Mouse (Mus musculus): ENCODE measurements at regions not wholly inside any gene's neighbourhood (a gene's known extent, or its start where the extent isn't known, plus 50 kb on each side); places are given as distances from the start of the nearest gene placed in this dataset.

- H3K4me3 ChIP-seq (ENCODE audit: control insufficient read depth, insufficient read depth, low read length), result no peak overlapping the region
- no peak for DNase-seq
- no peaks in the 10 kb centered on the region for H3K4me1 ChIP-seq (replicated peaks; ENCODE audit: control insufficient read depth, insufficient read depth, low read length)
- TF ChIP-seq CTCF (IDR thresholded peaks at IDR 0.05; ENCODE audit: borderline replicate concordance, control insufficient read depth, extremely low read depth, insufficient read depth, low read length, poor library complexity) (no peak), POLR2A (IDR thresholded peaks at IDR 0.05; ENCODE audit: control insufficient read depth, extremely low read depth, insufficient read depth, low read length, poor library complexity) (no peak)
- no peaks in the 10 kb centered on the region for H3K36me3 ChIP-seq (ENCODE audit: control insufficient read depth, insufficient read depth, low read length)
- 97% methylated on average over 2 of the region's 2 CpGs for WGBS
- no peaks in the 10 kb centered on the region for H3K27me3 ChIP-seq (ENCODE audit: control insufficient read depth, insufficient read depth, low read length)
- H3K27ac ChIP-seq (ENCODE audit: control insufficient read depth, insufficient read depth, low read length), result no peak overlapping the region
Observed at GRCm38 (mm10) chr7:75063816-75064215, 245.2 kb downstream of the Sv2b start.

GRCm38 (mm10) chr7:75050231-75050630, 258.8 kb downstream of the Sv2b start:
- no peaks in the 10 kb centered on the region for H3K4me1 ChIP-seq (replicated peaks; ENCODE audit: control insufficient read depth, insufficient read depth, low read length)
- no peaks in the 10 kb centered on the region for H3K27me3 ChIP-seq (ENCODE audit: control insufficient read depth, insufficient read depth, low read length)
- H3K27ac ChIP-seq (ENCODE audit: control insufficient read depth, insufficient read depth, low read length), result no peak overlapping the region
- no peak overlapping the region for H3K4me3 ChIP-seq (ENCODE audit: control insufficient read depth, insufficient read depth, low read length)
- no peak for TF ChIP-seq CTCF (IDR thresholded peaks at IDR 0.05; ENCODE audit: borderline replicate concordance, control insufficient read depth, extremely low read depth, insufficient read depth, low read length, poor library complexity)
- no peak for TF ChIP-seq POLR2A (IDR thresholded peaks at IDR 0.05; ENCODE audit: control insufficient read depth, extremely low read depth, insufficient read depth, low read length, poor library complexity)
- no peaks in the 10 kb centered on the region for H3K36me3 ChIP-seq (ENCODE audit: control insufficient read depth, insufficient read depth, low read length)
- DNase-seq, result no peak
- 67% methylated on average over 1 of the region's 1 CpGs for WGBS

- no peak for DNase-seq
Observed at GRCm38 (mm10) chr7:75049751-75050150, 259.3 kb downstream of the Sv2b start.

GRCm38 (mm10) chr7:75048822-75049221, 260.2 kb downstream of the Sv2b start:
- Histone ChIP-seq H3K27me3 (ENCODE audit: control insufficient read depth, insufficient read depth, low read length) (no peaks in the 10 kb centered on the region), H3K27ac (ENCODE audit: control insufficient read depth, insufficient read depth, low read length) (no peak overlapping the region), H3K4me1 (replicated peaks; ENCODE audit: control insufficient read depth, insufficient read depth, low read length) (no peaks in the 10 kb centered on the region), H3K4me3 (ENCODE audit: control insufficient read depth, insufficient read depth, low read length) (no peak overlapping the region), H3K36me3 (ENCODE audit: control insufficient read depth, insufficient read depth, low read length) (no peaks in the 10 kb centered on the region)
- 88% methylated on average over 2 of the region's 2 CpGs for WGBS
- DNase-seq, result no peak
- no peak for TF ChIP-seq CTCF (IDR thresholded peaks at IDR 0.05; ENCODE audit: borderline replicate concordance, control insufficient read depth, extremely low read depth, insufficient read depth, low read length, poor library complexity)

More at GRCm38 (mm10) chr7:75049751-75050150, 259.3 kb downstream of the Sv2b start:
- 54% methylated on average over 5 of the region's 5 CpGs for WGBS
- no peaks in the 10 kb centered on the region for H3K27me3 ChIP-seq (ENCODE audit: control insufficient read depth, insufficient read depth, low read length)
- H3K4me3 ChIP-seq (ENCODE audit: control insufficient read depth, insufficient read depth, low read length), result no peak overlapping the region
- H3K4me1 ChIP-seq (replicated peaks; ENCODE audit: control insufficient read depth, insufficient read depth, low read length), result no peaks in the 10 kb centered on the region
- H3K36me3 ChIP-seq (ENCODE audit: control insufficient read depth, insufficient read depth, low read length), result no peaks in the 10 kb centered on the region
- TF ChIP-seq POLR2A (IDR thresholded peaks at IDR 0.05; ENCODE audit: control insufficient read depth, extremely low read depth, insufficient read depth, low read length, poor library complexity), result no peak
- TF ChIP-seq CTCF (IDR thresholded peaks at IDR 0.05; ENCODE audit: borderline replicate concordance, control insufficient read depth, extremely low read depth, insufficient read depth, low read length, poor library complexity), result no peak
- no peak overlapping the region for H3K27ac ChIP-seq (ENCODE audit: control insufficient read depth, insufficient read depth, low read length)

- H3K4me3 ChIP-seq (ENCODE audit: control insufficient read depth, insufficient read depth, low read length), result no peak overlapping the region
- no peak overlapping the region for H3K27ac ChIP-seq (ENCODE audit: control insufficient read depth, insufficient read depth, low read length)
- H3K36me3 ChIP-seq (ENCODE audit: control insufficient read depth, insufficient read depth, low read length), result no peaks in the 10 kb centered on the region
- WGBS, result 94% methylated on average over 3 of the region's 3 CpGs
- H3K4me1 ChIP-seq (replicated peaks; ENCODE audit: control insufficient read depth, insufficient read depth, low read length), result no peaks in the 10 kb centered on the region
- DNase-seq, result no peak
- no peaks in the 10 kb centered on the region for H3K27me3 ChIP-seq (ENCODE audit: control insufficient read depth, insufficient read depth, low read length)
- TF ChIP-seq CTCF (IDR thresholded peaks at IDR 0.05; ENCODE audit: borderline replicate concordance, control insufficient read depth, extremely low read depth, insufficient read depth, low read length, poor library complexity) (no peak), POLR2A (IDR thresholded peaks at IDR 0.05; ENCODE audit: control insufficient read depth, extremely low read depth, insufficient read depth, low read length, poor library complexity) (no peak)
Observed at GRCm38 (mm10) chr7:75047827-75048226, 261.2 kb downstream of the Sv2b start.

- Histone ChIP-seq H3K4me1 (replicated peaks; ENCODE audit: control insufficient read depth, insufficient read depth, low read length) (no peaks in the 10 kb centered on the region), H3K36me3 (ENCODE audit: control insufficient read depth, insufficient read depth, low read length) (no peaks in the 10 kb centered on the region), H3K4me3 (ENCODE audit: control insufficient read depth, insufficient read depth, low read length) (no peak overlapping the region), H3K27ac (ENCODE audit: control insufficient read depth, insufficient read depth, low read length) (no peak overlapping the region), H3K27me3 (ENCODE audit: control insufficient read depth, insufficient read depth, low read length) (no peaks in the 10 kb centered on the region)
- DNase-seq, result no peak
- 92% methylated on average over 6 of the region's 6 CpGs for WGBS
- TF ChIP-seq CTCF (IDR thresholded peaks at IDR 0.05; ENCODE audit: borderline replicate concordance, control insufficient read depth, extremely low read depth, insufficient read depth, low read length, poor library complexity) (no peak), POLR2A (IDR thresholded peaks at IDR 0.05; ENCODE audit: control insufficient read depth, extremely low read depth, insufficient read depth, low read length, poor library complexity) (no peak)
Observed at GRCm38 (mm10) chr7:75040871-75041270, 268.2 kb downstream of the Sv2b start.

GRCm38 (mm10) chr7:75026191-75026590, 282.9 kb downstream of the Sv2b start:
- H3K4me3 ChIP-seq (ENCODE audit: control insufficient read depth, insufficient read depth, low read length), result no peak overlapping the region
- TF ChIP-seq CTCF (IDR thresholded peaks at IDR 0.05; ENCODE audit: borderline replicate concordance, control insufficient read depth, extremely low read depth, insufficient read depth, low read length, poor library complexity), result no peak
- no peak for TF ChIP-seq POLR2A (IDR thresholded peaks at IDR 0.05; ENCODE audit: control insufficient read depth, extremely low read depth, insufficient read depth, low read length, poor library complexity)
- no peak for DNase-seq
- 80% methylated on average over 2 of the region's 2 CpGs for WGBS
- no peaks in the 10 kb centered on the region for H3K27me3 ChIP-seq (ENCODE audit: control insufficient read depth, insufficient read depth, low read length)
- H3K36me3 ChIP-seq (ENCODE audit: control insufficient read depth, insufficient read depth, low read length), result no peaks in the 10 kb centered on the region
- no peaks in the 10 kb centered on the region for H3K4me1 ChIP-seq (replicated peaks; ENCODE audit: control insufficient read depth, insufficient read depth, low read length)
- H3K27ac ChIP-seq (ENCODE audit: control insufficient read depth, insufficient read depth, low read length), result no peak overlapping the region

All from thymus, adult 2 months (tissue).